Comparison of ENCODE assay signal across 7 mouse cellular contexts in the genomic region with DNA sequence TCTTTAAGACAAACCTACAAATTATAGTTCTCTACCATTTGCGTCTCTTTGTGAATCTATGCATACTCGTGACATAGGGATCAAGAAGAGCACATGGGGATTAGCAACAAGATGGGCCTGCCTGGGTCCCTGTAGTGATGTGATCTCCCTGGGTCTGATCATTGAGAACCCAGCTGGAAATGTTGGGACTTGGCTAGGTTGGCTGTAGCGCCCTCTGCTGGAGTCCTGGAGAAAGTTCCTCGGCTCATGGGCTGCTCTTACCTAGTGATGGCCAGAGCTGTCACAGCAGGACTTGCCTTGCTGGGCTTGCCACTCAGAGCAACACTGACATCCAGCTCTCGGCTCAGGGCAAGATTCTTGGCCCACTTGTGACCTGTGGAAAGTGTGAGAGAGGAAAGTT. TPM values are rescaled to one million over a fixed set of nuclear protein-coding genes. Genes with fewer than 3 reads are reported as not detected.
A peak's percentile ranks its signal among the peaks of the same experiment; 100 is the strongest.
DNase-seq lines count a peak whose midpoint lies in the region.

No protein-coding gene starts in this region.

- DNase-seq in ES-CJ7 (ENCODE audit: low read depth, low spot score) = peak; percentile 53
- peak; percentile 42 for DNase-seq in adrenal gland, adult 8-10 months
- peak; percentile 86 for DNase-seq in embryo, embryonic 10.5 days (ENCODE audit: low spot score)
- DNase-seq in heart, adult 9 months (ENCODE audit: low spot score in 2 of 2) = peak; percentile 47 to 66
- peak; percentile 52 for DNase-seq in layer of hippocampus, adult 9-10 months (ENCODE audit: low spot score)
- DNase-seq in lung, postnatal 36 days = peak; percentile 60
- peak; percentile 74 for DNase-seq in right cerebral cortex, postnatal 4 days

RNA-seq across cellular contexts. Expression of gene Lrrc18, which starts 30.7 kb away (rescaled TPM):
- total RNA-seq in adrenal gland, adult 8-10 months (2022) = 1 to 10 TPM; 1.0 to 1.7 (median 1.3) TPM

Comparison
In these comparisons a context has a peak if more than half of its experiments do, and no peak if none do; other contexts are left out.
1. Peak in every context shown above with its lines: DNase-seq.